Mouse (Mus musculus) testis, adult 2 months (tissue): ENCODE results near the gene Mknk1.

Experiments used
- CTCF ChIP-seq: fragments of 200-500 bp; IDR thresholded peaks from 2 replicates; pipeline ENCODE4 v1.5.1; 2012; ENCODE audit warnings: low read depth, mild to moderate bottlenecking, inconsistent platforms, low read length, moderate library complexity; ENCODE audit not compliant: control insufficient read depth, insufficient read depth, insufficient replicate concordance
- POLR2A ChIP-seq: fragments of 200-500 bp; IDR thresholded peaks from 2 replicates; pipeline ENCODE4 v1.6.1; 2012; ENCODE audit warnings: low read depth, mild to moderate bottlenecking, inconsistent platforms, low read length, moderate library complexity; ENCODE audit not compliant: control insufficient read depth

DNA sequence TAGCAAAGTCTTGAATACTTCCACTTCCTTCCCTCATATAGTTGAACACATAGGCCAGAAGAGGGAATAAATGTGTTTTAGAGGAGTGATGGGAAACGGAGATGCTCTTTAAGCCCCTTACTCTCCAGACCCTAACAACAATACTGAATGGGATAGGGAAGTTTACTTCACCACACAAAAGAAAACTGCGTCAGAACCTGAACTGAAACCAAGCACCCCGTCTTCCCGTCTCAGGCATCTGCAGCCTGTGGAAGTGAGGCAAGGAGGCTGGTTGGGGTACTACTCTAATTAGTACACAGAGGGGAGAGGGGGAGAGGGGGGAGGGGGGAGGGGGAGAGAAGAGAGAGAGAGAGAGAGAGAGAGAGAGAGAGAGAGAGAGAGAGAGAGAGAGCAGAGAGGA, 802 bp upstream of the Mknk1 start:
- TF ChIP-seq CTCF (no peak), POLR2A (no peak)
